Mouse (Mus musculus) thymus, postnatal 36 days (tissue): ENCODE data around the gene Aamdc.

Experiments
- DNase-seq, 2 experiments: peaks; one replicate each; pipeline ENCODE4 v3.0.0; 2022; ENCODE audit warnings: mixed read lengths in 2 of 2

The Aamdc gene

GRCm38 (mm10) chr7:97500555-97501209, 78.6 kb downstream of the Aamdc start:
- no peak for DNase-seq
